Mouse (Mus musculus) gastrocnemius, postnatal 25 days (tissue): Measurements from ENCODE around the gene Gm28048. TPM values are rescaled to one million over a fixed set of nuclear protein-coding genes. Genes with fewer than 3 reads are reported as not detected.

Experiments
- DNase-seq: peaks from one replicate; pipeline ENCODE4 v3.0.0; 2022
- total RNA-seq, 2 experiments: library from RNA; stranded (reverse); gene quantifications; 1 replicate in 1 of 2; 2 replicates in 1 of 2; pipeline ENCODE4 v1.2.3; 2021

Gene Gm28048
- total RNA-seq, 2 experiments from 2014 or later, result 1.8 to 1.9 TPM

GRCm38 (mm10) chr11:22938983-22939382, 42.9 kb downstream of the Gm28048 start:
- no peak for DNase-seq

GRCm38 (mm10) chr11:22937716-22938316, 44.1 kb downstream of the Gm28048 start:
- no peak for DNase-seq

- no peak for DNase-seq
Measured at GRCm38 (mm10) chr11:22936446-22937125, 45.3 kb downstream of the Gm28048 start.

- no peak for DNase-seq
Measured at GRCm38 (mm10) chr11:22932167-22932566, 49.7 kb downstream of the Gm28048 start.

GRCm38 (mm10) chr11:22931320-22931905, 50.5 kb downstream of the Gm28048 start:
- DNase-seq, result no peak

- DNase-seq, result no peak
Measured at GRCm38 (mm10) chr11:22930129-22930528, 51.8 kb downstream of the Gm28048 start.

GRCm38 (mm10) chr11:22928586-22929169, 53.2 kb downstream of the Gm28048 start:
- DNase-seq, result no peak

GRCm38 (mm10) chr11:22923606-22924005, 58.3 kb downstream of the Gm28048 start:
- DNase-seq, result no peak

GRCm38 (mm10) chr11:22922546-22922945, 59.3 kb downstream of the Gm28048 start:
- DNase-seq, result no peak

GRCm38 (mm10) chr11:22919336-22919735, 62.6 kb downstream of the Gm28048 start:
- no peak for DNase-seq

- no peak for DNase-seq
Measured at GRCm38 (mm10) chr11:22917786-22918185, 64.1 kb downstream of the Gm28048 start.

GRCm38 (mm10) chr11:22913744-22914143, 68.1 kb downstream of the Gm28048 start:
- DNase-seq, result no peak

GRCm38 (mm10) chr11:22911831-22912230, 70.1 kb downstream of the Gm28048 start:
- DNase-seq, result no peak

- DNase-seq, result no peak
Measured at GRCm38 (mm10) chr11:22906453-22906865, 75.4 kb downstream of the Gm28048 start.

- no peak for DNase-seq
Measured at GRCm38 (mm10) chr11:22902923-22903322, 79.0 kb downstream of the Gm28048 start.

GRCm38 (mm10) chr11:22900041-22900440, 81.8 kb downstream of the Gm28048 start:
- DNase-seq, result no peak

GRCm38 (mm10) chr11:22897642-22898041, 84.2 kb downstream of the Gm28048 start:
- DNase-seq, result no peak

GRCm38 (mm10) chr11:22897127-22897526, 84.8 kb downstream of the Gm28048 start:
- no peak for DNase-seq

GRCm38 (mm10) chr11:22893075-22893474, 88.8 kb downstream of the Gm28048 start:
- no peak for DNase-seq

GRCm38 (mm10) chr11:22892466-22892865, 89.4 kb downstream of the Gm28048 start:
- DNase-seq, result no peak

- DNase-seq, result no peak
Measured at GRCm38 (mm10) chr11:22891876-22892275, 90.0 kb downstream of the Gm28048 start.

- no peak for DNase-seq
Measured at GRCm38 (mm10) chr11:22891242-22891641, 90.6 kb downstream of the Gm28048 start.

- DNase-seq, result no peak
Measured at GRCm38 (mm10) chr11:22889224-22889623, 92.7 kb downstream of the Gm28048 start.
